ENCODE assay signal across 23 mouse cellular contexts in genomic region chr3:138056976-138057375, GRCm38 (mm10). TPM values are rescaled to one million over a fixed set of nuclear protein-coding genes. Genes with fewer than 3 reads are reported as not detected.
DNase-seq lines count a peak whose midpoint lies in the region; ATAC-seq and TF ChIP-seq lines count a peak whose summit lies in the region.
"Had no signal": no experiment of that assay in that cellular context is flagged by ENCODE, and none has a peak within 500 bp of the region (broad histone marks: within the 10 kb centered on the region; RNA-seq: fewer than 3 reads in every experiment).

No protein-coding gene starts in this region.

- H3K9me3 ChIP-seq in heart, embryonic 11.5 days (replicated peaks; ENCODE audit: control insufficient read depth, low read length): no peaks in the 10 kb centered on the region
- H3K9me3 ChIP-seq in hindbrain, embryonic 14.5 days (ENCODE audit: control insufficient read depth, low read length): no peaks in the 10 kb centered on the region
- H3K9me3 ChIP-seq in hindbrain, embryonic 11.5 days (ENCODE audit: control insufficient read depth, low read length): no peaks in the 10 kb centered on the region
- no peaks in the 10 kb centered on the region for H3K9me3 ChIP-seq in lung, embryonic 14.5 days (ENCODE audit: low read depth, low read length)
- H3K9me3 ChIP-seq in embryonic facial prominence, embryonic 15.5 days (replicated peaks): no peaks in the 10 kb centered on the region
- H3K9me3 ChIP-seq: embryonic facial prominence, embryonic 12.5 days; forebrain, embryonic 15.5 days; hindbrain, embryonic 10.5 days; megakaryocyte, embryonic 14.5 days had no signal

- no peak for TF ChIP-seq EP300 in heart, adult 2 months (IDR thresholded peaks at IDR 0.05; ENCODE audit: insufficient read depth, low read depth, low read length)

- no peaks in the 10 kb centered on the region for H3K36me3 ChIP-seq in heart, embryonic 11.5 days (ENCODE audit: control insufficient read depth, insufficient read depth, low read length)
- no peaks in the 10 kb centered on the region for H3K36me3 ChIP-seq in heart, adult 2 months (ENCODE audit: control insufficient read depth, insufficient read depth, low read length)
- no peaks in the 10 kb centered on the region for H3K36me3 ChIP-seq in hindbrain, embryonic 14.5 days (replicated peaks; ENCODE audit: control insufficient read depth, insufficient read depth)
- H3K36me3 ChIP-seq in hindbrain, embryonic 11.5 days (ENCODE audit: control insufficient read depth, insufficient read depth, low read length): no peaks in the 10 kb centered on the region
- no peaks in the 10 kb centered on the region for H3K36me3 ChIP-seq in lung, embryonic 14.5 days (ENCODE audit: insufficient read depth)
- no peaks in the 10 kb centered on the region for H3K36me3 ChIP-seq in embryonic facial prominence, embryonic 15.5 days
- H3K36me3 ChIP-seq: embryonic facial prominence, embryonic 12.5 days; forebrain, embryonic 15.5 days; hindbrain, embryonic 10.5 days had no signal

- no peak for TF ChIP-seq CTCF in heart, adult 2 months (IDR thresholded peaks at IDR 0.05)
- no peak for TF ChIP-seq CTCF in lung, embryonic 14.5 days (IDR thresholded peaks at IDR 0.05; ENCODE audit: low read depth)

- H3K4me1 ChIP-seq in heart, embryonic 11.5 days (ENCODE audit: control insufficient read depth, insufficient read depth, low read length): peaks cover 26% of the 10 kb centered on the region
- H3K4me1 ChIP-seq in heart, adult 2 months (ENCODE audit: control insufficient read depth, insufficient read depth, low read length): peaks cover 2% of the 10 kb centered on the region; the same call in 1 of the 2 replicates
- no peaks in the 10 kb centered on the region for H3K4me1 ChIP-seq in hindbrain, embryonic 14.5 days (replicated peaks; ENCODE audit: control insufficient read depth, insufficient read depth, low read length)
- H3K4me1 ChIP-seq in hindbrain, embryonic 11.5 days (replicated peaks; ENCODE audit: control insufficient read depth, insufficient read depth, low read length): no peaks in the 10 kb centered on the region
- peaks cover 19% of the 10 kb centered on the region for H3K4me1 ChIP-seq in lung, embryonic 14.5 days (ENCODE audit: insufficient read depth)
- peaks cover 26% of the 10 kb centered on the region for H3K4me1 ChIP-seq in embryonic facial prominence, embryonic 15.5 days
- H3K4me1 ChIP-seq: forebrain, embryonic 15.5 days had no signal

- no peak overlapping the region for H3K4me2 ChIP-seq in heart, embryonic 11.5 days
- H3K4me2 ChIP-seq in hindbrain, embryonic 14.5 days (replicated peaks): no peak overlapping the region
- no peak overlapping the region for H3K4me2 ChIP-seq in hindbrain, embryonic 11.5 days (replicated peaks; ENCODE audit: low read depth, low read length)
- H3K4me2 ChIP-seq in lung, embryonic 14.5 days: no peak overlapping the region
- no peak overlapping the region for H3K4me2 ChIP-seq in embryonic facial prominence, embryonic 15.5 days (replicated peaks)
- H3K4me2 ChIP-seq: embryonic facial prominence, embryonic 12.5 days; forebrain, embryonic 15.5 days; liver, embryonic 11.5 days had no signal

- no peaks in the 10 kb centered on the region for H3K27me3 ChIP-seq in heart, embryonic 11.5 days (ENCODE audit: control insufficient read depth, insufficient read depth, low read length)
- no peaks in the 10 kb centered on the region for H3K27me3 ChIP-seq in heart, adult 2 months (ENCODE audit: control insufficient read depth, insufficient read depth, low read length)
- H3K27me3 ChIP-seq in hindbrain, embryonic 14.5 days (ENCODE audit: control insufficient read depth, insufficient read depth, low read length): no peaks in the 10 kb centered on the region
- H3K27me3 ChIP-seq in hindbrain, embryonic 11.5 days (ENCODE audit: control insufficient read depth, insufficient read depth, low read length): no peaks in the 10 kb centered on the region
- H3K27me3 ChIP-seq in lung, embryonic 14.5 days (ENCODE audit: insufficient read depth, low read length): no peaks in the 10 kb centered on the region
- no peaks in the 10 kb centered on the region for H3K27me3 ChIP-seq in embryonic facial prominence, embryonic 15.5 days
- H3K27me3 ChIP-seq: CH12.LX; embryonic facial prominence, embryonic 12.5 days; forebrain, embryonic 15.5 days had no signal

- intact Hi-C loops in heart, adult 2 months (cut with DNase I): no loop called here

- 59% methylated on average over 7 of the region's 7 CpGs for WGBS in heart, embryonic 11.5 days (ENCODE audit: insufficient replicate concordance)
- 57% methylated on average over 7 of the region's 7 CpGs for WGBS in heart, adult 2 months
- WGBS in hindbrain, embryonic 14.5 days: 50% methylated on average over 7 of the region's 7 CpGs
- 65% methylated on average over 7 of the region's 7 CpGs for WGBS in hindbrain, embryonic 11.5 days
- WGBS in lung, embryonic 14.5 days: 21% methylated on average over 7 of the region's 7 CpGs
- 59% methylated on average over 7 of the region's 7 CpGs for WGBS in embryonic facial prominence, embryonic 15.5 days

- H3K4me3 ChIP-seq in heart, embryonic 11.5 days (ENCODE audit: low read depth, low read length): no peak overlapping the region
- no peak overlapping the region for H3K4me3 ChIP-seq in heart, adult 2 months
- H3K4me3 ChIP-seq in hindbrain, embryonic 14.5 days (replicated peaks; ENCODE audit: low read length): no peak overlapping the region
- H3K4me3 ChIP-seq in hindbrain, embryonic 11.5 days (ENCODE audit: low read depth, low read length): no peak overlapping the region
- H3K4me3 ChIP-seq in lung, embryonic 14.5 days (ENCODE audit: low read depth, low read length): no peak overlapping the region
- H3K4me3 ChIP-seq in embryonic facial prominence, embryonic 15.5 days (replicated peaks): no peak overlapping the region
- H3K4me3 ChIP-seq: embryonic facial prominence, embryonic 12.5 days; forebrain, embryonic 15.5 days; hindbrain, embryonic 10.5 days; megakaryocyte, embryonic 14.5 days had no signal

- ATAC-seq in heart, embryonic 11.5 days (replicated peaks; ENCODE audit: insufficient number of reproducible peaks, low FRiP score, low TSS enrichment): no peak
- ATAC-seq in hindbrain, embryonic 14.5 days (ENCODE audit: low FRiP score): peak; percentile 55; the same call in 1 of the 2 replicates
- no peak for ATAC-seq in hindbrain, embryonic 11.5 days (ENCODE audit: low FRiP score)
- ATAC-seq in lung, embryonic 14.5 days (ENCODE audit: insufficient read depth): peak; percentile 58; the same call in 1 of the 2 replicates
- ATAC-seq in embryonic facial prominence, embryonic 15.5 days (ENCODE audit: insufficient number of reproducible peaks, low FRiP score, low TSS enrichment, low read depth): no peak
- ATAC-seq: forebrain, embryonic 15.5 days; intestine, embryonic 16.5 days had no signal

- TF ChIP-seq POLR2A in heart, adult 2 months (IDR thresholded peaks at IDR 0.05; ENCODE audit: insufficient read depth, low read depth, low read length): no peak

- DNase-seq in heart, adult 2 months: no peak
- DNase-seq in hindbrain, embryonic 14.5 days (ENCODE audit: low spot score): no peak
- no peak for DNase-seq in hindbrain, embryonic 11.5 days (ENCODE audit: low spot score)
- peak; percentile 74 for DNase-seq in lung, embryonic 14.5 days
- no peak for DNase-seq in lung, postnatal 25 days (ENCODE audit: low spot score)
- DNase-seq in right cerebral cortex, adult 18-20 months: no peak
- DNase-seq: adrenal gland, postnatal 14 days; cerebellum, adult 9-11 months; gastrocnemius, postnatal 36 days; kidney, postnatal 10 days; lung, postnatal 10 days; thymus, postnatal 14 days had no signal

- H3K9ac ChIP-seq in heart, embryonic 11.5 days (ENCODE audit: low read depth, low read length): 0 out of 2 replicates have a peak overlapping the region, but pooled peaks have one; percentile 22
- no peak overlapping the region for H3K9ac ChIP-seq in heart, adult 2 months (ENCODE audit: low read depth, low read length)
- H3K9ac ChIP-seq in hindbrain, embryonic 14.5 days: no peak overlapping the region
- no peak overlapping the region for H3K9ac ChIP-seq in hindbrain, embryonic 11.5 days (ENCODE audit: low read depth, low read length)
- H3K9ac ChIP-seq in lung, embryonic 14.5 days: no peak overlapping the region
- no peak overlapping the region for H3K9ac ChIP-seq in embryonic facial prominence, embryonic 15.5 days
- H3K9ac ChIP-seq: embryonic facial prominence, embryonic 12.5 days; forebrain, embryonic 15.5 days had no signal

- H3K79me2 ChIP-seq in heart, adult 2 months (replicated peaks; ENCODE audit: control insufficient read depth, insufficient read depth, low read length): no peaks in the 10 kb centered on the region

- H3K27ac ChIP-seq in heart, embryonic 11.5 days (ENCODE audit: low read depth, low read length): 0 out of 2 replicates have a peak overlapping the region, but pooled peaks have one; percentile 46
- no peak overlapping the region; the same call in 1 of the 2 replicates for H3K27ac ChIP-seq in heart, adult 2 months
- H3K27ac ChIP-seq in hindbrain, embryonic 14.5 days: no peak overlapping the region
- H3K27ac ChIP-seq in hindbrain, embryonic 11.5 days (ENCODE audit: low read depth, low read length): no peak overlapping the region
- H3K27ac ChIP-seq in lung, embryonic 14.5 days (ENCODE audit: low read depth): peak overlapping the region; percentile 18
- 0 out of 2 replicates have a peak overlapping the region, but pooled peaks have one; percentile 52 for H3K27ac ChIP-seq in embryonic facial prominence, embryonic 15.5 days (replicated peaks)
- H3K27ac ChIP-seq: embryonic facial prominence, embryonic 12.5 days; forebrain, embryonic 15.5 days; hindbrain, embryonic 10.5 days had no signal

RNA-seq across cellular contexts. Expression of gene 1110002E22Rik, which starts 7.9 kb away (rescaled TPM):
- 6.3 and 8.3 TPM in 2 replicates for polyA plus RNA-seq in heart, embryonic 11.5 days (2014; fragmentation: Nextera tagmentation; extraction: Ambion mirVana)
- total RNA-seq in heart, adult 2 months (2021): 10 to 100 TPM; 48.1 to 48.8 TPM
- polyA plus RNA-seq in heart, adult 2 months (2012; rRNA removed): 14.7 and 22.9 TPM in 2 replicates
- 0.07 and 0.10 TPM in 2 replicates for polyA plus RNA-seq in hindbrain, embryonic 14.5 days (2014; fragmentation: Nextera tagmentation; extraction: Ambion mirVana)
- 0.17 and 0.20 TPM in 2 replicates for polyA plus RNA-seq in hindbrain, embryonic 11.5 days (2014; fragmentation: Nextera tagmentation; extraction: Ambion mirVana)
- 0.21 and 0.31 TPM in 2 replicates for polyA plus RNA-seq in lung, embryonic 14.5 days (2014; fragmentation: Nextera tagmentation; extraction: Ambion mirVana)
- polyA plus RNA-seq in embryonic facial prominence, embryonic 15.5 days (2015; fragmentation: Nextera tagmentation; extraction: Ambion mirVana): 1.9 and 2.8 TPM in 2 replicates

RNA-seq across cellular contexts. Expression of gene Gm5105, which starts 10.2 kb away (rescaled TPM):
- polyA plus RNA-seq in heart, embryonic 11.5 days (2014; fragmentation: Nextera tagmentation; extraction: Ambion mirVana): 0.89 TPM in 1 of 2 replicates, not detected in the other
- total RNA-seq in heart, adult 2 months (2021): 1 to 10 TPM in 1 of 2 experiments, under 1 TPM in 1; 0.77 to 1.4 TPM
- polyA plus RNA-seq in heart, adult 2 months (2012; rRNA removed): 1.4 and 2.0 TPM in 2 replicates
- 0.29 TPM in 1 of 2 replicates, not detected in the other for polyA plus RNA-seq in hindbrain, embryonic 14.5 days (2014; fragmentation: Nextera tagmentation; extraction: Ambion mirVana)
- polyA plus RNA-seq in hindbrain, embryonic 11.5 days (2014; fragmentation: Nextera tagmentation; extraction: Ambion mirVana): not detected in 2 replicates
- polyA plus RNA-seq in lung, embryonic 14.5 days (2014; fragmentation: Nextera tagmentation; extraction: Ambion mirVana): 0.19 TPM in 1 of 2 replicates, not detected in the other
- polyA plus RNA-seq in embryonic facial prominence, embryonic 15.5 days (2015; fragmentation: Nextera tagmentation; extraction: Ambion mirVana): 0.17 and 0.35 TPM in 2 replicates
- total RNA-seq: adrenal gland, postnatal 14 days; MEL had no signal
- polyA plus RNA-seq: embryonic facial prominence, embryonic 12.5 days; hindbrain, embryonic 10.5 days; liver, embryonic 11.5 days; testis, adult 2 months had no signal

Comparison
In these comparisons a context has a peak if more than half of its experiments do, and no peak if none do; other contexts are left out.
1. ATAC-seq: peak in hindbrain, embryonic 14.5 days (single experiment) and lung, embryonic 14.5 days (single experiment); none in heart, embryonic 11.5 days (single experiment), hindbrain, embryonic 11.5 days (single experiment) and embryonic facial prominence, embryonic 15.5 days (single experiment).
2. H3K27ac ChIP-seq: peak in heart, embryonic 11.5 days (single experiment), lung, embryonic 14.5 days (single experiment) and embryonic facial prominence, embryonic 15.5 days (single experiment); none in heart, adult 2 months (single experiment), hindbrain, embryonic 14.5 days (single experiment) and hindbrain, embryonic 11.5 days (single experiment).